Mouse (Mus musculus): ENCODE measurements at regions not wholly inside any gene's neighbourhood (a gene's known extent, or its start where the extent isn't known, plus 50 kb on each side); places are given as distances from the start of the nearest gene placed in this dataset.

DNA sequence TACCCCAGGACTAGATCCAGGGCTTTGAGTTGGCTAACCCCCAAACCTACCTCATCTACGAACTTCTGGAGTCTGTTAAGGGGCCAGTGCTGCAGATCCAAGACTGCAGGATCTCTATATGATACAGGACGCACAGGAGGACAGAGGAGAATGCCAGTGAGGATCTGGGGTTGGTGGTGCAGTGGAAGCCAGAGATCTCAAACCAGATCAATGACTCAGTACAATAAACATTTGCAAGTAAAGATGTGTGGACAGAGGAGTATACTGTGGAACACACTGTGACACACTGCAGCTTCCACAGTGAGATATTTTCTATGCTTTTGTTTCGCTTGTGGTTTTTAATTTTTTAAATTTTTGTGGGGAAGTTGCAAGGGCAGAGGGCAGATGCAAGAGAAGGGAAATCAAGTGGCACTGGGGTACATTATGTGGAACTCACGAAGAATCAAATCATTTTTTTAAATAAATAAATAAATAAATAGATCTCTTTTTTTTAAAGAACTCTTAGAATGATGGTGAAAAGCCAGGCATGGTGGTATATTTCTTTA is 227.8 kb downstream of the Tm4sf1 start:
- H3K9me3 ChIP-seq (replicated peaks; ENCODE audit: control insufficient read depth, insufficient read depth, low read length, poor library complexity, severe bottlenecking), result no peaks in the 10 kb centered on the region
- no peak overlapping the region for H3K4me3 ChIP-seq (ENCODE audit: low read depth, low read length)
- H3K27ac ChIP-seq (ENCODE audit: insufficient read depth, low read length), result no peak overlapping the region
- no peaks in the 10 kb centered on the region for H3K27me3 ChIP-seq (ENCODE audit: control insufficient read depth, insufficient read depth, low read length, poor library complexity, severe bottlenecking)
- H3K9ac ChIP-seq (ENCODE audit: low read depth, poor library complexity, severe bottlenecking), result no peak overlapping the region
- TF ChIP-seq EP300 (IDR thresholded peaks at IDR 0.05; ENCODE audit: insufficient read depth, low read depth, low read length) (no peak), CTCF (IDR thresholded peaks at IDR 0.05; ENCODE audit: low read depth, low read length) (no peak), POLR2A (IDR thresholded peaks at IDR 0.05; ENCODE audit: insufficient read depth, low read length) (no peak)
- no peaks in the 10 kb centered on the region for H3K36me3 ChIP-seq (ENCODE audit: control insufficient read depth, insufficient read depth, low read length, poor library complexity, severe bottlenecking)
- no peaks in the 10 kb centered on the region for H3K4me1 ChIP-seq (ENCODE audit: control insufficient read depth, insufficient read depth, low read length)

DNA sequence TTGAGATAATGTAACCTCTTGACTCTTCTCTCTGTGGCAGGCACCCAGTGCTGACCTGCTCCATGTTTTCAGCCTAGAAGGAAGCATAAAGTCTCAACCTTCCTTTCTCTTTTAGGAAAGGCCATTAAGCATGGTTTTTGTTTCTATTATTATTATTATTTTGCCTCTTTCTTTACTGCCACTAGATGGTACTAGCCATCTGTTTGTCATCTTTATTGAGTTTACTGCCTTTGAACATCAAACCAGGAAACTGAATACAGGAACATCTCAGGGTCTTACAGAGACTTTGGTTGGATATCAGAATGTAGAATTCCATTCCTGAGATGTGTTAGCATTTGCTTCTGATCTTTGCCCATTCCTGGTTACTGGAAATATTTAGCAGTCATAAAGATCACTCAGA is 268.8 kb downstream of the Tm4sf1 start:
- H3K9ac ChIP-seq (ENCODE audit: low read depth, poor library complexity, severe bottlenecking), result no peak overlapping the region
- H3K27ac ChIP-seq (ENCODE audit: insufficient read depth, low read length), result no peak overlapping the region
- H3K36me3 ChIP-seq (ENCODE audit: control insufficient read depth, insufficient read depth, low read length, poor library complexity, severe bottlenecking), result no peaks in the 10 kb centered on the region
- no peaks in the 10 kb centered on the region for H3K27me3 ChIP-seq (ENCODE audit: control insufficient read depth, insufficient read depth, low read length, poor library complexity, severe bottlenecking)
- no peaks in the 10 kb centered on the region for H3K4me1 ChIP-seq (ENCODE audit: control insufficient read depth, insufficient read depth, low read length)
- no peak overlapping the region for H3K4me3 ChIP-seq (ENCODE audit: low read depth, low read length)
- no peaks in the 10 kb centered on the region for H3K9me3 ChIP-seq (replicated peaks; ENCODE audit: control insufficient read depth, insufficient read depth, low read length, poor library complexity, severe bottlenecking)
- TF ChIP-seq POLR2A (IDR thresholded peaks at IDR 0.05; ENCODE audit: insufficient read depth, low read length) (no peak), EP300 (IDR thresholded peaks at IDR 0.05; ENCODE audit: insufficient read depth, low read depth, low read length) (no peak), CTCF (IDR thresholded peaks at IDR 0.05; ENCODE audit: low read depth, low read length) (no peak)

DNA sequence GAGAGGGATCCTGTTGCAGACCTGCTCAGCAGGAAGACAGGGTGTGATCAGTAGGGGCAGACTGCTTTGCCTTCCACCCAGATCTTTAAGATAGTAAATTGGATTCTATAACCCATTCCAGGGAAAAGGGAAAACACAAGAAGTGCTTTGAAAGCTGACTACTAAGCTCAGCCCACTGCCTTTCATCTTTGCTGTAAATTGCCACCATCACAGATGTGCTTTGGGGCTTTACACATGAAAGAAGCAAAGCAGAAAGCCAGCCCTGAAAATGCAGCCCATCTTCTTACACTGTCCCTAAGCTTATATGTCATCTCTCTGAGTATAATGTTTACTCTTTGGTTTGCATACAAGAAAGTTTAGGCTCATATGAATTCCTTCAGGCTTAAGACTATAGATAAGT is 283.6 kb downstream of the Tm4sf1 start:
- Histone ChIP-seq H3K27ac (ENCODE audit: insufficient read depth, low read length) (no peak overlapping the region), H3K4me3 (ENCODE audit: low read depth, low read length) (no peak overlapping the region), H3K27me3 (ENCODE audit: control insufficient read depth, insufficient read depth, low read length, poor library complexity, severe bottlenecking) (no peaks in the 10 kb centered on the region), H3K36me3 (ENCODE audit: control insufficient read depth, insufficient read depth, low read length, poor library complexity, severe bottlenecking) (no peaks in the 10 kb centered on the region), H3K9me3 (replicated peaks; ENCODE audit: control insufficient read depth, insufficient read depth, low read length, poor library complexity, severe bottlenecking) (no peaks in the 10 kb centered on the region; the same call in 1 of the 2 replicates), H3K9ac (ENCODE audit: low read depth, poor library complexity, severe bottlenecking) (no peak overlapping the region), H3K4me1 (ENCODE audit: control insufficient read depth, insufficient read depth, low read length) (no peaks in the 10 kb centered on the region)
- TF ChIP-seq CTCF (IDR thresholded peaks at IDR 0.05; ENCODE audit: low read depth, low read length), result no peak

DNA sequence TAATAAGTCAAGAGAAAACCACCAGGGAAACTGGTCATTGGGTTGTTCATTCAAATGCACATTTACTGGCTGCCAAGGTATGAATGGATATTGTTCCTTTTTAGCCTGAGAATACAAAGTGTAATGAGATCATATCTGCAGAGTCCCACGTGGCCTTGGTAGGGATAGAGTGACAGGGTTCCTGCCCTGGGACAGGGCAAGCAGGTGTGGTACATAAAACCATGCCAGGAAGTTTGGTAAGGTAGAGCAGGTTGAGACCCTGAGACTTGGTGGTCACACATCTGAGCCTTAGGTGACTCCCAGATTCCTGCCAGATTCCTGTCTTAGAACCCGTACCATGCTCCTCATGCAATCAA is 320.5 kb downstream of the Tm4sf1 start:
- Histone ChIP-seq H3K27ac (ENCODE audit: insufficient read depth, low read length) (no peak overlapping the region), H3K4me3 (ENCODE audit: low read depth, low read length) (no peak overlapping the region), H3K9me3 (replicated peaks; ENCODE audit: control insufficient read depth, insufficient read depth, low read length, poor library complexity, severe bottlenecking) (no peaks in the 10 kb centered on the region), H3K36me3 (ENCODE audit: control insufficient read depth, insufficient read depth, low read length, poor library complexity, severe bottlenecking) (no peaks in the 10 kb centered on the region), H3K4me1 (ENCODE audit: control insufficient read depth, insufficient read depth, low read length) (no peaks in the 10 kb centered on the region), H3K9ac (ENCODE audit: low read depth, poor library complexity, severe bottlenecking) (no peak overlapping the region), H3K27me3 (ENCODE audit: control insufficient read depth, insufficient read depth, low read length, poor library complexity, severe bottlenecking) (no peaks in the 10 kb centered on the region)
- TF ChIP-seq POLR2A (IDR thresholded peaks at IDR 0.05; ENCODE audit: insufficient read depth, low read length), result no peak
- TF ChIP-seq EP300 (IDR thresholded peaks at IDR 0.05; ENCODE audit: insufficient read depth, low read depth, low read length), result no peak
- TF ChIP-seq CTCF (IDR thresholded peaks at IDR 0.05; ENCODE audit: low read depth, low read length), result no peak

DNA sequence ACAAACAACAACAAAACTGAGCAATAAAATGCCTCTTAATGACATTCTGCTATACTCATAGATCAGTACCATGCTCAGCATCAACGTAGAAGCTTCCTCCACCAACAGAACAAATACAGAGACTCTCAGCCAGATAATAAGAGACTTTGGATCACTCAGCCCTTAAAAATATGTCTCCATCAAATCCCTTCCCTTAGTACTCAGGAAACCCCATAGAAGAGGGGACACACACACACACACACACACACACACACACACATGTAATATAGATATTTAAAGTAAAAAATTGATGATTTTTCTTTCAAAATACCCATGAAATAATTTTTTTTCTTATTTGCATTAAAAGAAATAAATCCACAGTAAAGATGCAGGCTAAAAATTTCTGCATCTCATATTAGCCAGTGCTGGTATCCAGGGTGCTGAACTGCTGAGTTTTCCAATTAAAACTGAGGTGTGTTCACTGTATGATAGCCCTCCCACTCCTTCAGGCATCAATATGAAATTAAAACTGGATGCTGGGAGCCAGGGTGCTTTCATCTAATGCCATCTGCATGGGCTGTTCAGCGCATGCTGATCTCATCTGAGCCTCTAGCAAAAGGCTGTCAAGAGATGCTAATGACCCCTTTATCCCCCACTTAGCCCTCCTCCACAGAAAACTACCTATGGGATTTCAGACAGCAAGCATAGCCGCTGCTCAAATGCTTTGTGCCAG is 321.0 kb downstream of the Tm4sf1 start:
- no peaks in the 10 kb centered on the region for H3K36me3 ChIP-seq (ENCODE audit: control insufficient read depth, insufficient read depth, low read length, poor library complexity, severe bottlenecking)
- no peaks in the 10 kb centered on the region for H3K4me1 ChIP-seq (ENCODE audit: control insufficient read depth, insufficient read depth, low read length)
- no peak overlapping the region for H3K9ac ChIP-seq (ENCODE audit: low read depth, poor library complexity, severe bottlenecking)
- TF ChIP-seq POLR2A (IDR thresholded peaks at IDR 0.05; ENCODE audit: insufficient read depth, low read length) (no peak), EP300 (IDR thresholded peaks at IDR 0.05; ENCODE audit: insufficient read depth, low read depth, low read length) (no peak), CTCF (IDR thresholded peaks at IDR 0.05; ENCODE audit: low read depth, low read length) (no peak)
- no peaks in the 10 kb centered on the region for H3K27me3 ChIP-seq (ENCODE audit: control insufficient read depth, insufficient read depth, low read length, poor library complexity, severe bottlenecking)
- no peak overlapping the region for H3K27ac ChIP-seq (ENCODE audit: insufficient read depth, low read length)
- H3K9me3 ChIP-seq (replicated peaks; ENCODE audit: control insufficient read depth, insufficient read depth, low read length, poor library complexity, severe bottlenecking), result no peaks in the 10 kb centered on the region
- no peak overlapping the region for H3K4me3 ChIP-seq (ENCODE audit: low read depth, low read length)

GRCm38 (mm10) chr3:56966008-56966407 is 335.8 kb downstream of the Tm4sf1 start:
- Histone ChIP-seq H3K9ac (ENCODE audit: low read depth, poor library complexity, severe bottlenecking) (no peak overlapping the region), H3K9me3 (replicated peaks; ENCODE audit: control insufficient read depth, insufficient read depth, low read length, poor library complexity, severe bottlenecking) (no peaks in the 10 kb centered on the region), H3K27me3 (ENCODE audit: control insufficient read depth, insufficient read depth, low read length, poor library complexity, severe bottlenecking) (no peaks in the 10 kb centered on the region), H3K36me3 (ENCODE audit: control insufficient read depth, insufficient read depth, low read length, poor library complexity, severe bottlenecking) (no peaks in the 10 kb centered on the region), H3K4me3 (ENCODE audit: low read depth, low read length) (no peak overlapping the region), H3K4me1 (ENCODE audit: control insufficient read depth, insufficient read depth, low read length) (no peaks in the 10 kb centered on the region), H3K27ac (ENCODE audit: insufficient read depth, low read length) (no peak overlapping the region)
- no peak for TF ChIP-seq CTCF (IDR thresholded peaks at IDR 0.05; ENCODE audit: low read depth, low read length)
- TF ChIP-seq POLR2A (IDR thresholded peaks at IDR 0.05; ENCODE audit: insufficient read depth, low read length), result no peak
- TF ChIP-seq EP300 (IDR thresholded peaks at IDR 0.05; ENCODE audit: insufficient read depth, low read depth, low read length), result no peak

All from ES-Bruce4 (cell line).